Mouse (Mus musculus) heart, embryonic 15.5 days (tissue): Measurements from ENCODE around the gene Zeb2. TPM values are rescaled to one million over a fixed set of nuclear protein-coding genes. Genes with fewer than 3 reads are reported as not detected.
A peak's percentile ranks its signal among the peaks of the same experiment; 100 is the strongest.

Experiments
- ATAC-seq: fragments of 200-750 bp; cut with Nextera tagmentation; replicated peaks from 2 replicates; pipeline ENCODE4 v1.8.0; 2017; ENCODE audit warnings: low read depth, moderate TSS enrichment; ENCODE audit not compliant: insufficient number of reproducible peaks, insufficient read depth, low FRiP score
- H3K27ac ChIP-seq: fragments of 300-500 bp; sonication (generic); 2 replicates; pipeline ENCODE4 v1.5.1; 2015; ENCODE audit warnings: mild to moderate bottlenecking, inconsistent platforms
- H3K27me3 ChIP-seq: fragments of 300-500 bp; sonication (generic); 2 replicates; pipeline ENCODE4 v1.6.1; 2015; ENCODE audit warnings: inconsistent platforms
- H3K36me3 ChIP-seq: fragments of 300-500 bp; sonication (generic); 2 replicates; pipeline ENCODE4 v1.6.1; 2015; ENCODE audit warnings: mild to moderate bottlenecking, inconsistent platforms
- H3K4me1 ChIP-seq: fragments of 300-500 bp; sonication (generic); replicated peaks from 2 replicates; pipeline ENCODE4 v1.6.1; 2015; ENCODE audit warnings: inconsistent platforms
- H3K4me2 ChIP-seq: fragments of 300-500 bp; sonication (generic); 2 replicates; pipeline ENCODE4 v1.6.1; 2015; ENCODE audit warnings: inconsistent platforms, mild to moderate bottlenecking, moderate library complexity
- H3K4me3 ChIP-seq: fragments of 300-500 bp; sonication (generic); 2 replicates; pipeline ENCODE4 v1.5.1; 2015; ENCODE audit warnings: mild to moderate bottlenecking, inconsistent platforms
- H3K9ac ChIP-seq: fragments of 300-500 bp; sonication (generic); 2 replicates; pipeline ENCODE4 v1.6.1; 2015; ENCODE audit warnings: mild to moderate bottlenecking, inconsistent platforms
- H3K9me3 ChIP-seq: fragments of 300-500 bp; sonication (generic); replicated peaks from 2 replicates; pipeline ENCODE4 v1.6.1; 2016; ENCODE audit warnings: inconsistent platforms
- WGBS: fragments of 180-500 bp; shearing (Covaris S2); methylation state at CpG from one replicate; pipeline ENCODE4 v1.1.7; 2015; ENCODE audit warnings: mixed read lengths; 5-methylcytosine and 5-hydroxymethylcytosine counted together
- polyA plus RNA-seq: library from polyadenylated mRNA; unstranded; fragments of >200 nt; fragmentation: Nextera tagmentation; extraction: Ambion mirVana; gene quantifications from 2 replicates; pipeline ENCODE4 v1.2.1, GENCODE M21; 2015

The Zeb2 gene
- polyA plus RNA-seq, 1 experiment from 2014 or later = 21.4 TPM

- WGBS = 91% methylated on average over 7 of the region's 7 CpGs
- H3K9ac ChIP-seq = no peak overlapping the region
- no peaks in the 10 kb centered on the region for H3K27me3 ChIP-seq
- peaks cover 56% of the 10 kb centered on the region for H3K4me1 ChIP-seq
- no peak overlapping the region for H3K4me3 ChIP-seq
- no peaks in the 10 kb centered on the region for H3K9me3 ChIP-seq
- no peak overlapping the region for H3K4me2 ChIP-seq
- H3K36me3 ChIP-seq = peaks cover 4% of the 10 kb centered on the region; the same call in 1 of the 2 replicates
- no peak for ATAC-seq
- H3K27ac ChIP-seq = no peak overlapping the region
Observed at GRCm38 (mm10) chr2:45093479-45093878, 23.7 kb downstream of the Zeb2 start.

- Histone ChIP-seq H3K27ac (no peak overlapping the region), H3K9ac (no peak overlapping the region), H3K4me1 (peaks cover 54% of the 10 kb centered on the region), H3K27me3 (no peaks in the 10 kb centered on the region), H3K4me2 (no peak overlapping the region), H3K4me3 (no peak overlapping the region), H3K36me3 (peaks cover 4% of the 10 kb centered on the region; the same call in 1 of the 2 replicates), H3K9me3 (no peaks in the 10 kb centered on the region)
- 94% methylated on average over 5 of the region's 5 CpGs for WGBS
- no peak for ATAC-seq
Observed at GRCm38 (mm10) chr2:45092654-45093053, 24.5 kb downstream of the Zeb2 start.

- Histone ChIP-seq H3K4me3 (no peak overlapping the region), H3K9me3 (no peaks in the 10 kb centered on the region), H3K27ac (no peak overlapping the region), H3K9ac (no peak overlapping the region), H3K4me2 (no peak overlapping the region), H3K36me3 (peaks cover 4% of the 10 kb centered on the region; the same call in 1 of the 2 replicates), H3K27me3 (no peaks in the 10 kb centered on the region), H3K4me1 (peaks cover 41% of the 10 kb centered on the region)
- 92% methylated on average over 8 of the region's 8 CpGs for WGBS
- no peak for ATAC-seq
Observed at GRCm38 (mm10) chr2:45090529-45091297, 26.5 kb downstream of the Zeb2 start.

- Histone ChIP-seq H3K4me2 (no peak overlapping the region), H3K4me3 (no peak overlapping the region), H3K27me3 (no peaks in the 10 kb centered on the region), H3K9ac (no peak overlapping the region), H3K36me3 (peaks cover 4% of the 10 kb centered on the region; the same call in 1 of the 2 replicates), H3K9me3 (no peaks in the 10 kb centered on the region), H3K27ac (peak overlapping the region; percentile 29; the same call in 1 of the 2 replicates), H3K4me1 (peaks cover 31% of the 10 kb centered on the region)
- WGBS = 48% methylated on average over 3 of the region's 3 CpGs
- no peak for ATAC-seq
Observed at GRCm38 (mm10) chr2:45089251-45089530, 28.0 kb downstream of the Zeb2 start.

GRCm38 (mm10) chr2:45088435-45089250, 28.6 kb downstream of the Zeb2 start:
- no peak overlapping the region for H3K9ac ChIP-seq
- H3K4me1 ChIP-seq = peaks cover 27% of the 10 kb centered on the region
- H3K9me3 ChIP-seq = no peaks in the 10 kb centered on the region
- H3K4me3 ChIP-seq = no peak overlapping the region
- no peak for ATAC-seq
- no peaks in the 10 kb centered on the region for H3K27me3 ChIP-seq
- H3K36me3 ChIP-seq = peaks cover 4% of the 10 kb centered on the region; the same call in 1 of the 2 replicates
- 46% methylated on average over 15 of the region's 15 CpGs for WGBS
- no peak overlapping the region for H3K4me2 ChIP-seq
- no peak overlapping the region for H3K27ac ChIP-seq

GRCm38 (mm10) chr2:45087208-45087607, 30.0 kb downstream of the Zeb2 start:
- H3K4me1 ChIP-seq = peaks cover 29% of the 10 kb centered on the region
- H3K27me3 ChIP-seq = no peaks in the 10 kb centered on the region
- H3K36me3 ChIP-seq = no peaks in the 10 kb centered on the region
- H3K9ac ChIP-seq = no peak overlapping the region
- H3K4me2 ChIP-seq = no peak overlapping the region
- WGBS = 47% methylated on average over 4 of the region's 4 CpGs
- no peak for ATAC-seq
- H3K4me3 ChIP-seq = no peak overlapping the region
- no peak overlapping the region for H3K27ac ChIP-seq
- H3K9me3 ChIP-seq = no peaks in the 10 kb centered on the region

- no peaks in the 10 kb centered on the region for H3K9me3 ChIP-seq
- H3K4me1 ChIP-seq = peaks cover 37% of the 10 kb centered on the region
- no peaks in the 10 kb centered on the region for H3K36me3 ChIP-seq
- no peak overlapping the region for H3K4me3 ChIP-seq
- ATAC-seq = no peak
- H3K4me2 ChIP-seq = no peak overlapping the region
- no peak overlapping the region for H3K27ac ChIP-seq
- 86% methylated on average over 5 of the region's 5 CpGs for WGBS
- H3K9ac ChIP-seq = no peak overlapping the region
- no peaks in the 10 kb centered on the region for H3K27me3 ChIP-seq
Observed at GRCm38 (mm10) chr2:45085653-45086052, 31.5 kb downstream of the Zeb2 start.

- Histone ChIP-seq H3K4me3 (no peak overlapping the region), H3K36me3 (no peaks in the 10 kb centered on the region), H3K4me1 (peaks cover 22% of the 10 kb centered on the region), H3K9ac (no peak overlapping the region), H3K4me2 (no peak overlapping the region), H3K9me3 (no peaks in the 10 kb centered on the region), H3K27ac (no peak overlapping the region), H3K27me3 (no peaks in the 10 kb centered on the region)
- no peak for ATAC-seq
- WGBS = 81% methylated on average over 10 of the region's 10 CpGs
Observed at GRCm38 (mm10) chr2:45083042-45083441, 34.2 kb downstream of the Zeb2 start.

GRCm38 (mm10) chr2:45081559-45081958, 35.6 kb downstream of the Zeb2 start:
- Histone ChIP-seq H3K9ac (no peak overlapping the region), H3K9me3 (no peaks in the 10 kb centered on the region), H3K4me2 (no peak overlapping the region), H3K4me1 (peaks cover 24% of the 10 kb centered on the region), H3K36me3 (no peaks in the 10 kb centered on the region), H3K27ac (no peak overlapping the region), H3K27me3 (no peaks in the 10 kb centered on the region), H3K4me3 (no peak overlapping the region)
- ATAC-seq = no peak
- 82% methylated on average over 4 of the region's 4 CpGs for WGBS

- no peak overlapping the region for H3K9ac ChIP-seq
- H3K4me1 ChIP-seq = peaks cover 24% of the 10 kb centered on the region
- WGBS = 37% methylated on average over 3 of the region's 3 CpGs
- H3K36me3 ChIP-seq = no peaks in the 10 kb centered on the region
- no peaks in the 10 kb centered on the region for H3K27me3 ChIP-seq
- peak overlapping the region; percentile 24; the same call in 1 of the 2 replicates for H3K27ac ChIP-seq
- no peak overlapping the region for H3K4me2 ChIP-seq
- H3K4me3 ChIP-seq = no peak overlapping the region
- 0 out of 2 replicates have a peak, but pooled peaks have one; percentile 35 for ATAC-seq
- no peaks in the 10 kb centered on the region for H3K9me3 ChIP-seq
Observed at GRCm38 (mm10) chr2:45077938-45078487, 39.2 kb downstream of the Zeb2 start.

GRCm38 (mm10) chr2:45077383-45077782, 39.8 kb downstream of the Zeb2 start:
- H3K4me1 ChIP-seq = peaks cover 22% of the 10 kb centered on the region
- no peaks in the 10 kb centered on the region for H3K36me3 ChIP-seq
- no peaks in the 10 kb centered on the region for H3K9me3 ChIP-seq
- no peak overlapping the region for H3K4me2 ChIP-seq
- no peak overlapping the region for H3K4me3 ChIP-seq
- H3K27me3 ChIP-seq = no peaks in the 10 kb centered on the region
- no peak for ATAC-seq
- H3K9ac ChIP-seq = no peak overlapping the region
- 71% methylated on average over 5 of the region's 5 CpGs for WGBS
- no peak overlapping the region for H3K27ac ChIP-seq
